Mouse (Mus musculus) hindbrain, embryonic 13.5 days (tissue): ENCODE measurements around the gene Podn. TPM values are rescaled to one million over a fixed set of nuclear protein-coding genes. Genes with fewer than 3 reads are reported as not detected.

ENCODE experiments used
- ATAC-seq: fragments of 200-750 bp; cut with Nextera tagmentation; 2 replicates; pipeline ENCODE4 v1.8.0; 2017; ENCODE audit warnings: moderate TSS enrichment; ENCODE audit not compliant: low FRiP score
- H3K27ac ChIP-seq: fragments of 300-500 bp; sonication (generic); 2 replicates; pipeline ENCODE4 v1.5.1; 2015; ENCODE audit warnings: inconsistent platforms, mild to moderate bottlenecking, moderate library complexity
- H3K27me3 ChIP-seq: fragments of 300-500 bp; sonication (generic); 2 replicates; pipeline ENCODE4 v1.6.1; 2015; ENCODE audit warnings: mild to moderate bottlenecking, inconsistent platforms
- H3K36me3 ChIP-seq: fragments of 300-500 bp; sonication (generic); 2 replicates; pipeline ENCODE4 v1.6.1; 2015; ENCODE audit warnings: mild to moderate bottlenecking, inconsistent platforms
- H3K4me1 ChIP-seq: fragments of 300-500 bp; sonication (generic); replicated peaks from 2 replicates; pipeline ENCODE4 v1.6.1; 2015; ENCODE audit warnings: inconsistent platforms
- H3K4me2 ChIP-seq: fragments of 300-500 bp; sonication (generic); 2 replicates; pipeline ENCODE4 v1.6.1; 2015; ENCODE audit warnings: inconsistent platforms, mild to moderate bottlenecking, moderate library complexity
- H3K4me3 ChIP-seq: fragments of 300-500 bp; sonication (generic); 2 replicates; pipeline ENCODE4 v1.5.1; 2015; ENCODE audit warnings: mild to moderate bottlenecking, inconsistent platforms
- H3K9ac ChIP-seq: fragments of 300-500 bp; sonication (generic); 2 replicates; pipeline ENCODE4 v1.6.1; 2015; ENCODE audit warnings: mild to moderate bottlenecking, inconsistent platforms
- H3K9me3 ChIP-seq: fragments of 300-500 bp; sonication (generic); 2 replicates; pipeline ENCODE4 v1.6.1; 2016; ENCODE audit warnings: inconsistent platforms
- WGBS: fragments of 180-500 bp; shearing (Covaris S2); methylation state at CpG from one replicate; pipeline ENCODE4 v1.1.7; 2015; 5-methylcytosine and 5-hydroxymethylcytosine counted together
- polyA plus RNA-seq: library from polyadenylated mRNA; unstranded; fragments of >200 nt; fragmentation: Nextera tagmentation; extraction: Ambion mirVana; gene quantifications from 2 replicates; pipeline ENCODE4 v1.2.1, GENCODE M21; 2015

Podn gene
- polyA plus RNA-seq, 1 experiment from 2014 or later = 0.18 TPM

DNA sequence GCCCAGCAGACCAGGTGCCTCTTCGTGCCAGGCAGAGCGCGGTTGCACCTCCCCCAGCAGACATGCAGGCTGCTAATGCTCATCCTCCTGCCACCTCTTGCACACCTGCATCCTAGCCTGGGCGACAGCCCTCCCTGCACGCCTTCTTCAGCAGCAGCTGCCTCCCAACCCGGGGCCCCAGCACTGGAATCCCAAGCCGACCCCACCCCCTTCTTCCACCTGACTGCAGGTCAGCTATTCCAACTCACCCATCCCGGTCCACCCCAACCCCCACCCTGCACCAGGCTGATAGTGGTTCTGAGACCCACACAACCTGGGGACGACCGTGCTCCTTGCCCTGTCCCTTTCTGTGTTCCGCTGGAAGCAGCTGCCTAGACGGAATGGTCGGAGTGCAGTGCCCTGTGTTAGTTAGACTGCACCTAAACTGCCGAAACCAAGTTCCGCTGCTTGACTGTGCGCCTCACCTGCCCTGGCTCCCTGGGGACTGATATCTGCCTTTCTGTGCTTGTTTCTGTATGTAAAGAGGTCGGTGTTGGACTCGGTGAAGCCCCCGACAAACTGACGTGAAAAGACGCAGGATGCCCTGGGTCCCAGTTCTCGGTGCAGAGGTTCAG, 65.2 kb downstream of the Podn start:
- H3K4me3 ChIP-seq = peak overlapping the region; percentile 60
- H3K27me3 ChIP-seq = peaks cover 78% of the 10 kb centered on the region
- H3K9ac ChIP-seq = peak overlapping the region; percentile 71
- 5% methylated on average over 22 of the region's 22 CpGs for WGBS
- H3K9me3 ChIP-seq = no peaks in the 10 kb centered on the region
- H3K36me3 ChIP-seq = no peaks in the 10 kb centered on the region
- ATAC-seq = peak; percentile 41; the same call in 1 of the 2 replicates
- no peak overlapping the region for H3K27ac ChIP-seq
- peak overlapping the region; percentile 98 for H3K4me2 ChIP-seq
- H3K4me1 ChIP-seq = peaks cover 18% of the 10 kb centered on the region

DNA sequence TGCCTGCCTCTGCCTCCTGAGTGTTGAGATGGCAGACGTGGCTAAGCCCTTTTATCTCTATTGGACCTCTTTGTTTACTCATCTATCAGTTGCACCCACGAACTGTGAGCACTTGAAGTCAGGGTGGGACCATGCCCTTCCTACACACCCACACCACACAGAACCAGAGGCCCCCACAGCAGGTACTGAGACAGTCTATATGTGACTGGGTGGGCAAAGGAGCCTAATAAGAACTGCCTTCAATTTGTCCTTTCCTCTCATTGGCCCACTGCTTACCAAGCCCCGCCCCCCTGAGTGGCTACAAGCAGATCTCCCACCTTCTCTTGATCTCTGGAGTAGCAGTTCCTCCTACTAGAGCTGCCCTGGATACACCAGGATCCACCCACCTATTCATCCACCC, 70.1 kb downstream of the Podn start:
- Histone ChIP-seq H3K27me3 (peaks cover 45% of the 10 kb centered on the region), H3K4me3 (no peak overlapping the region), H3K4me1 (peaks cover 7% of the 10 kb centered on the region), H3K9me3 (no peaks in the 10 kb centered on the region), H3K4me2 (no peak overlapping the region), H3K9ac (no peak overlapping the region), H3K36me3 (no peaks in the 10 kb centered on the region), H3K27ac (no peak overlapping the region)
- 30% methylated on average over 3 of the region's 3 CpGs for WGBS
- ATAC-seq = no peak

DNA sequence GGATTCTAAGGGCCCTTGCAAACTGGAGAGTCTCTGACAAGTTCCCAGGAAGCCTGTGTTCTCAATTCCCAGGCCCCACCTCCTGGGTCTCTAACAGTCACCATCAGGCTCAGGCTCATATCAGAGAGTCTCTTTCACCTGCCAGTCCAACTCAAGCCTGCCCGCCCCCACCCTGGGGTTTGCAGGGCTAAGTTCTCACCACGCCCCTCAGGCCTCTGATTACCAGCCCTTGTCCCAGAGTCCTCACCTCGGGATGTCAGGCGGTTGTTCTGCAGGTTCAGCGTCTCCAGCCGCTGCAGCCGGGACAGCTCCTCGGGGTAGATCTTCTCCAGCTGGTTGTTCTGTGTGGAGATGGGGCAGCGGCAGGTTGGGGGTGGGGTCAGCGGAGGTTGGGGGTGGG, 71.0 kb downstream of the Podn start:
- Histone ChIP-seq H3K4me2 (no peak overlapping the region), H3K36me3 (no peaks in the 10 kb centered on the region), H3K27ac (no peak overlapping the region), H3K9ac (no peak overlapping the region), H3K9me3 (no peaks in the 10 kb centered on the region), H3K4me1 (no peaks in the 10 kb centered on the region), H3K27me3 (peaks cover 35% of the 10 kb centered on the region), H3K4me3 (no peak overlapping the region)
- 4% methylated on average over 10 of the region's 10 CpGs for WGBS
- ATAC-seq = no peak

DNA sequence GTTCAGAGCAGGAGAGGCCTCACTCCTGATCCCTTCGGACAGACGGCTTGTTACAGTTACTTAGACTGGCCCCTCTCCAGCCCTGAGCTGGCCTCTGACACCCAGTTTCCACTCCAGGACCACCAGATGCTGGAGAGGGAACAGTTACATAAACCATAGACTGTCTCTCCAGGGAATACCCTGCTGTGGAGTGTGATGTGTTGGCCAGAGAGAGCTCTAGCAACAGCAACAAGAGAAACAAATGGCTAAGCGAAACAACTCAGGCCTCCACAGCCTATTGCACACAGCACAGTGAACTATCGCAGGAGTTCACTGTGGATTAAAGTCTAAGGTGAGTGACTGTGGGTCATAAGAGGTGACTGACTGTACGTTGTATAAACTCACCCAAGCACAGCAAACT, 71.6 kb downstream of the Podn start:
- Histone ChIP-seq H3K27me3 (peaks cover 29% of the 10 kb centered on the region), H3K27ac (no peak overlapping the region), H3K9ac (no peak overlapping the region), H3K4me3 (no peak overlapping the region), H3K9me3 (no peaks in the 10 kb centered on the region), H3K4me1 (no peaks in the 10 kb centered on the region), H3K36me3 (no peaks in the 10 kb centered on the region), H3K4me2 (no peak overlapping the region)
- WGBS = 78% methylated on average over 5 of the region's 5 CpGs
- ATAC-seq = no peak

DNA sequence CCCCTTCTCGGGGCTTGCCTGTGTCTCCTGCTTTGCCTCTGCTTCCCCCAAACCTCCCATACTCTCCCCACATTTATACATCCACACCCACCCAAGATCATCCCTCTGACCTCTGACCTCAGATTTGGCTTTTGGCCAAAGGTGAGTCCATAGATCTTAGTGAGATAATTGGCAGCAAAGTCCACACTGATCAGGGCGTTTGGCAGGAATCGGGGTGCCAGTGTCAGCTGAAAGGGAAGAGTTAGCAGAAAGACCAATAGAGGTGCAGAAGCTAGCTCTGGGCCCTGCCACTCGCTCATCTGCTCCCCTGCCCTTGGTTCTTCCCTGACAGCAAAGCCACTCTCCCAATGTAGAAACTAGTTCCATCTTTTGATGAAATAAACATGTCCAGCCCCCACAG, 73.1 kb downstream of the Podn start:
- H3K4me3 ChIP-seq = no peak overlapping the region
- H3K9me3 ChIP-seq = no peaks in the 10 kb centered on the region
- H3K27ac ChIP-seq = no peak overlapping the region
- H3K4me1 ChIP-seq = peaks cover 8% of the 10 kb centered on the region; the same call in 1 of the 2 replicates
- H3K4me2 ChIP-seq = no peak overlapping the region
- H3K27me3 ChIP-seq = peaks cover 16% of the 10 kb centered on the region
- no peak overlapping the region for H3K9ac ChIP-seq
- 91% methylated on average over 4 of the region's 4 CpGs for WGBS
- H3K36me3 ChIP-seq = no peaks in the 10 kb centered on the region
- no peak for ATAC-seq

DNA sequence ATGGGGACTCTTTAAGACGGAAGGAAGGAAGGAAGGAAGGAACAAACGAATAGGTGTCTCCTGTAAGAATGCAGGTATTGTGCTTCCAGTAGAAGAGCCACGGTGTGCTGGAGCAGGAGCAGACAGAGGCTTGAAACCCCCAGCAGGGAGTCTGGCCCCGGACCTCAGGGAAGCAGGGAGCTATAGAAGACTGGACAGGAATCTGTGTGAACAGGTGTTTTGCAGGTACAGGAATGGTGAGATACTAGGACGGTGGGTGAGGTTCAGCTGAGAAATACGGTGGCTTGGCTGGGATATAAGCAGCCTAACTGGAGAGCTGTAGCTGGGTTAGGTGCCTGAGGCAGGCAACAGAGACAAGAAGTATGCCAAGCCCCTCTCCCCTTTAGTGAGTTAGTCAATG, 76.1 kb downstream of the Podn start:
- H3K4me1 ChIP-seq = peaks cover 8% of the 10 kb centered on the region; the same call in 1 of the 2 replicates
- H3K9ac ChIP-seq = no peak overlapping the region
- no peak for ATAC-seq
- no peaks in the 10 kb centered on the region for H3K9me3 ChIP-seq
- no peaks in the 10 kb centered on the region for H3K36me3 ChIP-seq
- no peak overlapping the region for H3K4me3 ChIP-seq
- no peak overlapping the region for H3K27ac ChIP-seq
- no peak overlapping the region for H3K4me2 ChIP-seq
- 87% methylated on average over 6 of the region's 6 CpGs for WGBS
- H3K27me3 ChIP-seq = no peaks in the 10 kb centered on the region

DNA sequence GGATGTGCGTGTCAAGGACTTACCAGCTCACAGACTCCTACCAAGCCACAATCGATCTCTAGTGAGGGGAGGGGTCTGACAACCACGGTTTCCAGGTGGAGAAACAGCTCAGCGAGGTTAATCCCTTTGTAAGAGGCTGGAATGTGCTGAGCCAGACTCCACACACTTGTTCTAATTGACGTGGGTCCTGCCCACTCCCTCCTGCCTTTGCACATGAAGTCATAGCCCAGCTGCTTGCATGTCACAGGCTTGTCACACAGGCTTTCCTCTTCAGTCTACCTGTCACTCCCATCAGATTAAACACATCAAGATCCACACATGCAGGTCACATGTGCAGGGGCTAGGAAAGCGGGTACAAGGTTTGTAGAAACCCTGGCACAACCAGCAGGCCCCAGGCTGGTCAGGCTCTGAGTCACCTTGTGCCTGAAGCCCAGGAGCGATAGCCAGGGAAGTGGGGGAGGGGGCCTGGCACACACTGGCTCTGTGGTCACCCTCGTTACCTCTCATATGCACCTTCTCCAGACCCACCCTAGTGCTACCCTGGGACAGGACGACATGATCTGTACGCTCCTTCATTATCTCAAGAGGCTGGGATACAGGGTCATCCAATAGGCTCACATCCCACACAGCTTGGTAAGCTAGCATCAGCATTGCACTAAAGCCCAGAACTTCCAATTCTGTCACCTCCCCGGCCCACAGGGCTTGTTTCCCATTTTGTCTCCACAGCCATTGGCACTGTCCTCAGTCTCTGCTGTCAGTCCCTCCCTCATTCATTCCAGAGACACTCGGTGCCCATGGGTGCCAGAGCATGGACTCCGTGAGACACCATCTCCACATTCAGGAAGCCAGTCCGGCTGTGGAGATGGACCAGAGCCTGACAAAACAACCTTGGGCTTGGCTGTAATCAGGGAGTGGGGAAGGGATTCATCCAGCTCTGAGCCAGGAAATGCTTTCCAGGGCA, 77.0 kb downstream of the Podn start:
- no peaks in the 10 kb centered on the region for H3K36me3 ChIP-seq
- WGBS = 54% methylated on average over 14 of the region's 14 CpGs
- H3K27me3 ChIP-seq = no peaks in the 10 kb centered on the region
- H3K4me3 ChIP-seq = no peak overlapping the region
- ATAC-seq = no peak
- H3K9ac ChIP-seq = no peak overlapping the region
- no peak overlapping the region for H3K27ac ChIP-seq
- H3K9me3 ChIP-seq = no peaks in the 10 kb centered on the region
- peaks cover 8% of the 10 kb centered on the region; the same call in 1 of the 2 replicates for H3K4me1 ChIP-seq
- H3K4me2 ChIP-seq = no peak overlapping the region

DNA sequence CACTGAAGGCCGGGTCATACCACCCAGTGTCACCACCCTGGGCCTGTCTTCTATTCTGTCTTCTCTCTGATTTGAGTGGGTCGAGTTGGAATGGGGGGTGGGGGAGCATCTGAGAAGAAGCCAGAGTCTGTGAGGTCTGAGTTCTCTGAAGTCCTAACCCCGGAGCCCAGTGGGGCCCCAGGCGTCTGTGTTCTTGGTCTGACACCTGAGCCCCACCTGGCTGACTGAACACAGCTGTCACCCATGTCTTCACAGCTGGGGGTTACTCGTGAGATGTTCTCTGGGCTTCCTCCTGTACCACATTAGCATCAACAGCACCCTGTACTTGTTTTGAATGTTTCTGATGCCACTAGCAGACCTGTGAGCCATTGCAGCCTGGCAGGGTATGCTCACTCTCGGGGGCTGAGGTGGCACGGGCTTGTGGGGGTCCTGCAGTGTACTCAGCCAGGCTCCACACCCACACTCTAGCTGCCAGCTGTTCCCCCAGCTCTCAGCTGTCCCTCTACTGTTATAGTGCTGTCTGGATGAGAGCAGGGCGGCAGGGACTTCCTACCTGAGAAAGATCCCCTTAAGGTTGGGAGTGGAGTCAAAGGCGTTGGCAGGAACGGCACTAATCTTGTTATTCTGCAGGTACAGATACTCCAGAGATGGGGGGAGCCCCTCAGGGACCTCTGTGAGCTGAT, 77.9 kb downstream of the Podn start:
- Histone ChIP-seq H3K27me3 (no peaks in the 10 kb centered on the region), H3K36me3 (no peaks in the 10 kb centered on the region), H3K9ac (no peak overlapping the region), H3K27ac (no peak overlapping the region), H3K4me3 (no peak overlapping the region), H3K4me1 (peaks cover 8% of the 10 kb centered on the region; the same call in 1 of the 2 replicates), H3K4me2 (no peak overlapping the region), H3K9me3 (no peaks in the 10 kb centered on the region)
- no peak for ATAC-seq
- 60% methylated on average over 10 of the region's 10 CpGs for WGBS

DNA sequence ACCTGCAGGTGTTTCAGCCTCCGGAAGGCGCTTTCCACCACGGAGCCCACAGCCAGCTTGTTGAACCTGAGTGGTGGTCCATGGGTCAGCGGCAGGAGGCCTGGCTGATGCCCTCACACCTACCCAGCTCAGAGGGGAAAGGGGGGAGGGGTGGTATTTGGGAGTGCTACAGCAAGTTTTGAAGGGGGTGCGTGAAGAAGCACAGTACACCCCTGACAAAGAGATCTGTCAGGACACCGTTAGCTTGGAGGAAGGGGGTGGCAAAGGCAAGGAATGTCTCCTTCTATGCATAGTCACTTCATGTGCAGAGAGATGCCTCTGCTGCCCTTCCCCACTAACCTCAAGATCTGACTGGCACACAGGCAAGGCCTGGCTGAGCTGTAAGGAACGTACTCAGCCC, 78.4 kb downstream of the Podn start:
- WGBS = 89% methylated on average over 7 of the region's 7 CpGs
- H3K9me3 ChIP-seq = no peaks in the 10 kb centered on the region
- no peak overlapping the region for H3K9ac ChIP-seq
- no peaks in the 10 kb centered on the region for H3K36me3 ChIP-seq
- no peak for ATAC-seq
- no peak overlapping the region for H3K4me2 ChIP-seq
- no peaks in the 10 kb centered on the region for H3K27me3 ChIP-seq
- no peak overlapping the region for H3K27ac ChIP-seq
- peaks cover 8% of the 10 kb centered on the region; the same call in 1 of the 2 replicates for H3K4me1 ChIP-seq
- H3K4me3 ChIP-seq = no peak overlapping the region

DNA sequence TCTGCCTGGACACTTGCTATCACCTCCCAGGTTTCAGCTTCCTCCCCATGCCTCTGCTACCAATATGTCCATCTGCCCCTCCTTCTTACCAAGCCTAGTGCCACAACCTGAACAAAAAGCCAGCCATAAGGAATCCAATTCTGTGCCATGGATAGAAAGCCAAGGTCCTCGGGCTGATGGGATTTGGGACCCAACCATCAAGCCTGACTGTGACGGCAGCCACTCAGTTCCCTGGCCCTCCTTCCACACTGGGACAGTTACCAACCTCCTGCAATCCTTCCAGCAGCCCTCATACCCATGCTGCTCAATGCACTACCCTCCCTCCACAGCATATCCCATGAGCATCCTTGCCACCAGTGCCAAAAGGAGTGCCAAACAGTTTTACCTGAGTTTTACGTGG, 79.9 kb downstream of the Podn start:
- WGBS = 86% methylated on average over 3 of the region's 3 CpGs
- Histone ChIP-seq H3K4me1 (peaks cover 8% of the 10 kb centered on the region; the same call in 1 of the 2 replicates), H3K4me3 (no peak overlapping the region), H3K27ac (no peak overlapping the region), H3K36me3 (no peaks in the 10 kb centered on the region), H3K4me2 (no peak overlapping the region), H3K27me3 (no peaks in the 10 kb centered on the region), H3K9me3 (no peaks in the 10 kb centered on the region), H3K9ac (no peak overlapping the region)
- ATAC-seq = no peak

DNA sequence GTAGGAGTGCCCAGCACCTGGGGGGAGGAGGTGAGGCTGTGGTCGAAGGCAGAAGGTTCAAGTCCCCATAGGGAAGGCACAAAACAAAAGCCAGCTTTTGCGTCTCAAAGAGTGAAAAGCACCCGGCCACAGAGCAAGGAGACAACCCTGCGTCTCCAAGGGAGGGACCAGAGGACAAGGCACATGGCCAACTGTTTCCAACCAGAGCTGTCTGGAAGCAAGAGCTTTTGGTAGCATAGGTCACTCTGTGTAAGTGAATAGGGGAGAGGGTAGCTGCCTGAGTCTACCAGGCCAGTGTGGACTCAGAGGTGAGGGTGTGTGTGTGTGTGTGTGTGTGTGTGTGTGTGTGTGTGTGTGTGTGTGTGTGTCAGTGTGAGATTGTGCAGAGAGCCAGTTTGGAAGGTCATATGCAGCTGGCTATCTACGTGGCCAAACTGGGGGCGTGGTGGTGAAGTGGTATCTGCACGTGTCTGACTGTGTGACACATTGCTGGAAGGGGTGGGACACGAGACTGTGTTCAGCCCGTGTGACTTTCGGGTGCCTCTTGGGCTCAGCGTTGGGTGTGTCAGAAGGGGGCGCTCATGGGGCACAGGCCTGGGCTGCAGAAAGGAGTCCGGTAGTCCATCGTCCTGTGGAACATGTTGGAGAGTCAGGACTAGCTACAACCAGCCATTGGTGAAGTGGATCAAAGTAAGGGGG, 81.0 kb downstream of the Podn start:
- H3K36me3 ChIP-seq = no peaks in the 10 kb centered on the region
- H3K27me3 ChIP-seq = no peaks in the 10 kb centered on the region
- H3K27ac ChIP-seq = no peak overlapping the region
- H3K4me1 ChIP-seq = peaks cover 8% of the 10 kb centered on the region; the same call in 1 of the 2 replicates
- no peaks in the 10 kb centered on the region for H3K9me3 ChIP-seq
- no peak overlapping the region for H3K4me2 ChIP-seq
- no peak overlapping the region for H3K9ac ChIP-seq
- ATAC-seq = no peak
- no peak overlapping the region for H3K4me3 ChIP-seq
- WGBS = 68% methylated on average over 14 of the region's 14 CpGs

DNA sequence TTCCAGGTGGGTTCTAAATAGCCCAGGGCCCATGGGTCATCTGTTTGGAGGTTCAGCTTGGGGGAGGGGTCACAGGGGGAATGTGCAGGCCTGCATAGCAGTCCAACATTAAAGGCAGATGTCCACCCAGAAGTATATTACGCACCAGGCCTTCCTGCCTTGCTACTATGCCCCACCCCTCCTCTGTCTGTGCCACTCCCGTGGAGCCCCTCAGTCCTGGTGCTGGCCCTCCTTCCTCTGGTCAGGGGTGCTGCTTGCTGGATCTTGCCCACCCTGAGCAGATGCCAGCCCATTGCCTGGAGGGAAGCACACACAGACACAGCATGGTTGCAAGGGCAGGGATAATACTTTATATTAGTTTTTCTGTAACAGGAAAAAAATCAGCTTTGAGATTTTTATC, 81.8 kb downstream of the Podn start:
- Histone ChIP-seq H3K4me1 (peaks cover 8% of the 10 kb centered on the region; the same call in 1 of the 2 replicates), H3K4me3 (no peak overlapping the region), H3K9ac (no peak overlapping the region), H3K36me3 (no peaks in the 10 kb centered on the region), H3K27me3 (no peaks in the 10 kb centered on the region), H3K9me3 (no peaks in the 10 kb centered on the region), H3K27ac (no peak overlapping the region), H3K4me2 (no peak overlapping the region)
- ATAC-seq = no peak
- 83% methylated on average over 2 of the region's 2 CpGs for WGBS
